Comparison of ENCODE assay signal across 9 mouse cellular contexts in the genomic region with DNA sequence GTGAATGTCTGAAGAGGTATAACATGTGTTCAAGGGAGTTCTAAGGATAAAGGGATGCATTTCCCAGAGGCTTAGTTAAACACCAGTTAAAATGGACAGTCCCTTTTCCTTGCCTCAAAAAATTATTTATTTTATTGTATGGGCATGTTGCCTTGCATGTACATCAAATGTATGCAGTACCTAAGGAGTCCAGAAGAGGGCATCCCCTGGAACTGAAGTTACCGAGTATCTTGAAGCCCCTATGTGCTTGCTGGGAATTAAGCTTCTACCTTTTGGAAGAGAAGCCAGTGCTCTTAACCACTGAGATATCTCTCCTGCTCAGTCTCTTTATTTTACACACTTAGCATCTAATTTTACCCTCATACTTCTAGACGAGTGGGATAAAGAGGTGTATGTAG.
DNase-seq lines count a peak whose midpoint lies in the region; ATAC-seq and TF ChIP-seq lines count a peak whose summit lies in the region.
"Had no signal": no experiment of that assay in that cellular context is flagged by ENCODE, and none has a peak within 500 bp of the region (broad histone marks: within the 10 kb centered on the region; RNA-seq: fewer than 3 reads in every experiment).

No protein-coding gene starts in this region.

- ATAC-seq in granulocyte monocyte progenitor cell, adult 5-6 weeks (replicated peaks; ENCODE audit: poor library complexity, severe bottlenecking) = peak; percentile 44; the same call in 1 of the 2 replicates
- no peak for ATAC-seq in neural tube, embryonic 15.5 days (ENCODE audit: low FRiP score)

- peak; percentile 46 for TF ChIP-seq CTCF in left cerebral cortex, adult 2 months (IDR thresholded peaks at IDR 0.05)

- peaks cover 23% of the 10 kb centered on the region for H3K4me1 ChIP-seq in neural tube, embryonic 15.5 days

- no peaks in the 10 kb centered on the region for H3K36me3 ChIP-seq in neural tube, embryonic 15.5 days

- H3K27me3 ChIP-seq in neural tube, embryonic 15.5 days (replicated peaks) = no peaks in the 10 kb centered on the region

- intact Hi-C loops in left cerebral cortex, adult 2 months (cut with DNase I) = loop anchor here (5.0 kb wide), 1 partner anchor 128 kb away; the partner anchor contains the start of gene Gnaq
- intact Hi-C loops in left cerebral cortex, postnatal 36 days (cut with DNase I) = no loop called here

- H3K9me3 ChIP-seq in neural tube, embryonic 15.5 days (replicated peaks) = no peaks in the 10 kb centered on the region

- DNase-seq in left cerebral cortex, adult 2 months (ENCODE audit: extremely low spot score in 1 of 2, low spot score in 2 of 2) = no peak
- no peak for DNase-seq in left cerebral cortex, postnatal 36 days (ENCODE audit: low spot score in 2 of 2)
- DNase-seq in CD4-positive, CD25-positive, alpha-beta regulatory T cell, adult 2 months (ENCODE audit: low read depth, low spot score) = peak; percentile 53
- DNase-seq in NIH3T3 (ENCODE audit: low read depth) = peak; percentile 63
- no peak for DNase-seq in Muller cell, postnatal 12 days (ENCODE audit: inconsistent ontology term)
- DNase-seq in layer of hippocampus, adult 8-10 months (ENCODE audit: low spot score in 2 of 2) = no peak
- DNase-seq: gastrocnemius, postnatal 14 days had no signal

- H3K4me3 ChIP-seq in left cerebral cortex, adult 2 months = no peak overlapping the region
- H3K4me3 ChIP-seq in neural tube, embryonic 15.5 days (replicated peaks) = no peak overlapping the region

- H3K4me2 ChIP-seq in neural tube, embryonic 15.5 days = no peak overlapping the region

- H3K9ac ChIP-seq in neural tube, embryonic 15.5 days (replicated peaks) = no peak overlapping the region

- WGBS in neural tube, embryonic 15.5 days = 76% methylated on average over 2 of the region's 2 CpGs

- peak overlapping the region; percentile 45; the same call in 1 of the 2 replicates for H3K27ac ChIP-seq in left cerebral cortex, adult 2 months
- no peak overlapping the region for H3K27ac ChIP-seq in neural tube, embryonic 15.5 days (replicated peaks)

Comparison
In these comparisons a context has a peak if more than half of its experiments do, and no peak if none do; other contexts are left out.
1. DNase-seq: peak in CD4-positive, CD25-positive, alpha-beta regulatory T cell, adult 2 months (single experiment) and NIH3T3 (single experiment); none in left cerebral cortex, adult 2 months (0 of 2), left cerebral cortex, postnatal 36 days (0 of 2), Muller cell, postnatal 12 days (single experiment) and layer of hippocampus, adult 8-10 months (0 of 2).